Mouse (Mus musculus) heart, adult 8-10 months (tissue): ENCODE measurements around the gene Srp54b. TPM values are rescaled to one million over a fixed set of nuclear protein-coding genes. Genes with fewer than 3 reads are reported as not detected.
"Not testable (repeated sequence)": the region's sequence is repeated elsewhere in the genome, so short reads cannot be mapped to it uniquely, and the experiment has no call there.

Experiments
- DNase-seq: peaks from one replicate; pipeline ENCODE4 v3.0.0; 2022; ENCODE audit warnings: low spot score
- total RNA-seq, 4 experiments: library from RNA; stranded (reverse); gene quantifications; 2 replicates each; pipeline ENCODE4 v1.2.4; 2022

Srp54b gene
- 10 to 100 TPM; 24.1 to 59.5 (median 40.9) TPM for total RNA-seq

- not testable (repeated sequence) for DNase-seq
Measured at GRCm38 (mm10) chr12:55154559-55155448, at the start of gene Srp54b. Gene Srp54b (plus strand): TSS chr12:55155104.

- not testable (repeated sequence) for DNase-seq
Measured at GRCm38 (mm10) chr12:55112616-55113015, 42.3 kb upstream of the Srp54b start.

- DNase-seq, result not testable (repeated sequence)
Measured at GRCm38 (mm10) chr12:55124242-55124641, 30.7 kb upstream of the Srp54b start, which contains the start of gene Fam177a. Gene Fam177a (plus strand): TSS chr12:55124469.

GRCm38 (mm10) chr12:55124731-55125130 is 30.2 kb upstream of the Srp54b start:
- not testable (repeated sequence) for DNase-seq

- not testable (repeated sequence) for DNase-seq
Measured at GRCm38 (mm10) chr12:55135540-55135939, 19.4 kb upstream of the Srp54b start.

GRCm38 (mm10) chr12:55137859-55138258 is 17.0 kb upstream of the Srp54b start:
- not testable (repeated sequence) for DNase-seq

GRCm38 (mm10) chr12:55155449-55155783 is 512 bp downstream of the Srp54b start:
- not testable (repeated sequence) for DNase-seq

GRCm38 (mm10) chr12:55167034-55167557 is 12.2 kb downstream of the Srp54b start:
- DNase-seq, result not testable (repeated sequence)

- not testable (repeated sequence) for DNase-seq
Measured at GRCm38 (mm10) chr12:55187686-55188085, 32.8 kb downstream of the Srp54b start.

- DNase-seq, result not testable (repeated sequence)
Measured at GRCm38 (mm10) chr12:55189127-55189526, 34.2 kb downstream of the Srp54b start.

GRCm38 (mm10) chr12:55199306-55199705 is 44.4 kb downstream of the Srp54b start, which contains the start of gene 1700047I17Rik2:
Gene 1700047I17Rik2 (plus strand): TSS chr12:55199592.
- DNase-seq, result not testable (repeated sequence)

GRCm38 (mm10) chr12:55199799-55200198 is 44.9 kb downstream of the Srp54b start:
- not testable (repeated sequence) for DNase-seq

- DNase-seq, result not testable (repeated sequence)
Measured at GRCm38 (mm10) chr12:55212944-55213343, 58.0 kb downstream of the Srp54b start.

GRCm38 (mm10) chr12:55229626-55230519 is 75.0 kb downstream of the Srp54b start, which contains the start of gene Srp54c:
Gene Srp54c (plus strand): TSS chr12:55230168.
- not testable (repeated sequence) for DNase-seq

- not testable (repeated sequence) for DNase-seq
Measured at GRCm38 (mm10) chr12:55230520-55230861, 75.6 kb downstream of the Srp54b start.

Other genes with a start within 250 kb of the Srp54b start
- not detected for gene Gm20403, start 168.6 kb upstream of the Srp54b start, total RNA-seq
- 1 to 10 TPM; 4.4 to 8.2 (median 7.9) TPM for gene Baz1a, start 140.8 kb upstream of the Srp54b start, total RNA-seq
- 1 to 10 TPM; 6.9 to 9.9 (median 8.3) TPM for gene 2700097O09Rik, start 75.0 kb upstream of the Srp54b start, total RNA-seq
- gene Srp54a, start 74.8 kb upstream of the Srp54b start, total RNA-seq, result 10 to 100 TPM; 84.1 to 97.9 (median 91.8) TPM
- gene Fam177a, start 30.6 kb upstream of the Srp54b start, total RNA-seq, result 10 to 100 TPM in 3 of 4 experiments, 1 to 10 TPM in 1; 8.7 to 13.8 (median 12.6) TPM
- 1 to 10 TPM in 1 of 4 experiments, under 1 TPM in 1, not detected in 2; 0.54 to 5.8 TPM for gene 1700047I17Rik2, start 44.5 kb downstream of the Srp54b start, total RNA-seq
- 10 to 100 TPM; 25.5 to 38.5 (median 28.2) TPM for gene Srp54c, start 75.1 kb downstream of the Srp54b start, total RNA-seq
- 10 to 100 TPM; 10.3 to 14.4 (median 12.2) TPM for gene 1110008L16Rik, start 144.5 kb downstream of the Srp54b start, total RNA-seq
- 10 to 100 TPM in 1 of 4 experiments, 1 to 10 TPM in 3; 8.4 to 10.9 (median 9.3) TPM for gene Ppp2r3c, start 147.9 kb downstream of the Srp54b start, total RNA-seq
- 100 to 1,000 TPM; 149 to 159 (median 156) TPM for gene Psma6, start 229.1 kb downstream of the Srp54b start, total RNA-seq